Mouse (Mus musculus) stomach, postnatal 0 days (tissue): Measurements from ENCODE around the gene Rasl12.

ENCODE experiments used
- CTCF ChIP-seq: IDR thresholded peaks from 2 replicates; pipeline ENCODE4 v1.5.1; 2016; ENCODE audit warnings: antibody characterized with exemption, low read depth, mild to moderate bottlenecking, moderate library complexity
- EP300 ChIP-seq: optimal IDR thresholded peaks from 2 replicates; pipeline ENCODE3; 2016; ENCODE audit warnings: antibody characterized with exemption

DNA sequence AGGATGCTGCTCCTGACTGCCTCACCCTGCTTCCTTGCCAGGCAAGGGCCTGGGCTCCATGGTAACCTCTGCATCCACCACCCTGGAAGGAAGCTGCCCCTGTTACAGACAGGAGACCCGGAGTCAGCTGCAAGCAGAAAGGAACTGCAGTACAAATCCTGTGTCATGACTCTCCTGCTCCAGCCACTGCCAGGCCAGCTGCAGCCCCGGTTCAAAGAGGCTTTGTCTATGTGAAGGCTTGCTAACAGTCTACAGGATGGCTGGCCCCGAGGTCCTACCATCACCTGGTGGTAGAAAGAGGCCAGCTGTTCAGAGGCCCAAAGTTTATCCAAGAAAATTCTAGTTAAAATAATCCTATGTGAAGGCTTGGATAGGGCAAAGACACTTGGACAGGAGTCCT, 13.0 kb downstream of the Rasl12 start:
- no peak for TF ChIP-seq CTCF
- TF ChIP-seq EP300: no peak
